Mouse (Mus musculus) layer of hippocampus, adult 2 months (tissue): ENCODE measurements around the gene Gdf3. TPM values are rescaled to one million over a fixed set of nuclear protein-coding genes. Genes with fewer than 3 reads are reported as not detected.

Source experiments
- DNase-seq, 2 experiments: peaks; one replicate each; pipeline ENCODE4 v3.0.0; 2022; ENCODE audit warnings: low spot score in 2 of 2
- H3K27ac ChIP-seq: fragments of 200-600 bp; 2 replicates; pipeline ENCODE4 v1.8.1; 2022
- H3K4me3 ChIP-seq: fragments of 200-600 bp; 2 replicates; pipeline ENCODE4 v1.8.1; 2022; ENCODE audit warnings: mild to moderate bottlenecking
- CTCF ChIP-seq: fragments of 200-600 bp; conservative IDR thresholded peaks from 2 replicates; pipeline ENCODE4 v1.8.1; 2022; ENCODE audit warnings: antibody characterized with exemption, mild to moderate bottlenecking, moderate library complexity
- total RNA-seq, 2 experiments: library from RNA; stranded (reverse); gene quantifications; 2 replicates each; pipeline ENCODE4 v1.2.3; 2021

Gdf3 gene
- total RNA-seq, 2 experiments from 2014 or later = not detected

DNA sequence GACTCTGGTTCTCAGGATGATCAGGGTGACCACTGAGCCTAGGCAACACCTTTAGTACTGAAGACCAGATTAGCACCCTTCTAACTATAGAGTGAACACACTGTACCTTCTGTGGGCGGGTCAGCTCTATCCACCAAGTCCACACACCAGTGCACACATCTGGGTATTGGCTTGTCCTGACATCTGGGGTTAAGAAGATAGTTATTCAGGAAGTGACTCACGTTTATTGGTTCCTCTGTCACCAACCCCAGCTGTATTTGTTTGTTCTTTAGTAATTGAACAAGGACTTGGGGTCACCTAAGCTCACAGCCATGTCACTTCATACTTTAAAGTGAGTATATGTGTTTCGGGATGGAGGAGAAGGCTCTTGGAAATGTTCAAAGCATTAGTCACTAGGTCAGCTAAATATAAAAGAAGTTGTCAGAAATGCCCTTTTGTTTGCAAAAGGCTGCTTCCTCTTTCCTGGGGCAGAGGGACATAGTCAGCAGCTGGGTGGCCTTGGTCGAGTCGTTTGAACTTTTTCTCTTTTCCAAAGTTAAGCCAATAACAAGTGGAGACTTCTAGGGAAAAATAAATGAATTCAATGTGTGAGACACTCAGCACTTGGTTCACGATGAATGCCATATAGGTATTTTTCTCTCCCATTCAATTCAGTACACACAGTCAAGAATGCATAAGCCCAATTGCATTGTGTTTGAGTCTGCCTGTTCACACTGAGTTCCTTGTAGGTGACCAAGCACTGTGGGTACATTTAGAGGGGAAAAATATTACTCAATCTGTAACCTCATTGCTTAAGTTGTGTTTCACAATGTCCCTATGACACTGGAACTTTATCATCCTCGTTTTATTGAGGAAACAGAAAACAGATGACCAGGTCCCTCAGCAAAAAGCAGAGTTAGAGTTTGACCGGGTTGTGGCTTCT, 38.9 kb downstream of the Gdf3 start:
- H3K4me3 ChIP-seq = no peak overlapping the region
- no peak overlapping the region for H3K27ac ChIP-seq
- DNase-seq = no peak
- no peak for TF ChIP-seq CTCF

GRCm38 (mm10) chr6:122569762-122570161, 40.1 kb downstream of the Gdf3 start:
- no peak for TF ChIP-seq CTCF
- Histone ChIP-seq H3K27ac (no peak overlapping the region), H3K4me3 (no peak overlapping the region)
- DNase-seq = no peak

GRCm38 (mm10) chr6:122569113-122569512, 40.8 kb downstream of the Gdf3 start:
- no peak for TF ChIP-seq CTCF
- no peak for DNase-seq
- H3K27ac ChIP-seq = no peak overlapping the region
- no peak overlapping the region for H3K4me3 ChIP-seq

GRCm38 (mm10) chr6:122565070-122565784, 44.7 kb downstream of the Gdf3 start:
- no peak overlapping the region for H3K27ac ChIP-seq
- no peak for TF ChIP-seq CTCF

DNA sequence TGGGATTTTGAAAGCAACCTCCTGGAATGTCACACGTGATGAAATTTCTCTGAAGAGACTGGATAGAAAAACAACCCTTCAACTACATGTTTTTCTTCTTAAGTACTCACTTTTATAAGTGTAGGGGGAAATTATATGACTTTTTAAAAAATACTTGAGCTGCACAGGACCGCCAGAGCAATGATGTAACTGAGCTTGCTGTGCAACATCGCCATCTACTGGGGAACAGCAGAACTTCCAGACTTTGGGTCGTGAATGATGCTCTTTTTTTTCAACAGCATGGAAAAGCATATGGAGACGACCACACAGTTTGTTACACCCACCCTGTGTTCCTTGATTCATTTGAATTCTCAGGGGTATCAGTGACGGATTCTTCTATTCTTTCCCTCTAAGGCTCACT, 47.4 kb downstream of the Gdf3 start:
- peak; percentile 98 for TF ChIP-seq CTCF
- Histone ChIP-seq H3K4me3 (peak overlapping the region; percentile 23; the same call in 1 of the 2 replicates), H3K27ac (no peak overlapping the region)
- peak; percentile 63 to 75 for DNase-seq

More at GRCm38 (mm10) chr6:122565070-122565784, 44.7 kb downstream of the Gdf3 start:
- DNase-seq = no peak
- H3K4me3 ChIP-seq = no peak overlapping the region

- Histone ChIP-seq H3K27ac (no peak overlapping the region), H3K4me3 (no peak overlapping the region)
- DNase-seq = no peak
- no peak for TF ChIP-seq CTCF
Measured at GRCm38 (mm10) chr6:122561005-122561404, 48.9 kb downstream of the Gdf3 start.

GRCm38 (mm10) chr6:122560427-122560826, 49.5 kb downstream of the Gdf3 start:
- TF ChIP-seq CTCF = peak; percentile 82
- peak; percentile 55 to 74 for DNase-seq
- Histone ChIP-seq H3K4me3 (no peak overlapping the region), H3K27ac (no peak overlapping the region)

GRCm38 (mm10) chr6:122556959-122557561, 52.8 kb downstream of the Gdf3 start:
- Histone ChIP-seq H3K4me3 (peak overlapping the region; percentile 14), H3K27ac (no peak overlapping the region)
- peak; percentile 69 to 84 for DNase-seq
- TF ChIP-seq CTCF = peak; percentile 90

Other genes starting within 250 kb of the Gdf3 start
- gene Rimklb, start 111.3 kb downstream of the Gdf3 start, total RNA-seq = 10 to 100 TPM; 70.3 to 71.6 TPM
- not detected for gene Mfap5, start 104.2 kb downstream of the Gdf3 start, total RNA-seq
- not detected for gene Aicda, start 56.3 kb downstream of the Gdf3 start, total RNA-seq
- gene Apobec1, start 7.6 kb downstream of the Gdf3 start, total RNA-seq = 1 to 10 TPM; 1.5 to 2.3 TPM
- not detected for gene Dppa3, start 16.3 kb upstream of the Gdf3 start, total RNA-seq
- not detected for gene Nanog, start 97.4 kb upstream of the Gdf3 start, total RNA-seq
- gene Slc2a3, start 191.6 kb upstream of the Gdf3 start, total RNA-seq = 100 to 1,000 TPM; 104 to 109 TPM
- gene Foxj2, start 209.8 kb upstream of the Gdf3 start, total RNA-seq = 10 to 100 TPM; 28.8 to 30.7 TPM
- under 1 TPM; 0.54 to 0.61 TPM for gene C3ar1, start 246.1 kb upstream of the Gdf3 start, total RNA-seq